Mouse (Mus musculus): ENCODE results near the gene 4933427D14Rik. TPM values are rescaled to one million over a fixed set of nuclear protein-coding genes. Genes with fewer than 3 reads are reported as not detected.

Gene 4933427D14Rik
- polyA plus RNA-seq, 1 experiment from 2014 or later = 16.3 TPM

DNA sequence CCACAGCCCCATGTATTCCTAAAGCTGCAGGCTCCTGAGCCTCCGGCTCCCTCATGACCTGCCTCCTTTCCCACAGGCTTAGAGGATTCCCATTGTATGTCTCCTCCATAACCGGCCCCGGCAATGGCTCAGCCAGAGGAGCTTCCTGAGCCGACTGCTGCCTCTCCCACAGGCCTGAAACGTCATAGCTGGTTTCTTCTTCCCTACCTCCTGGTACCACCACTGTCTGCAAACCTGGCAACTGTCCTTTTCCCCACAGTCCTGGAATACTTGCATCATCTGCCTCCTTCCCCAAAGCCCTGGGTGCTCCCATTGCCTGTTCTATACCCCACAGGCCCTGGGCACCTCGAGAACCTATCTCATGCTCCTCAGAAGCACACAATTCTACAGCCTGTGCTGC lies 2.0 kb downstream of the 4933427D14Rik start:
- in situ Hi-C loops (cut with MboI; ENCODE audit: low pct_unique_long_range_greater_than_20kb) = loop anchor here (5.0 kb wide), 1 partner anchor 153 kb away; no protein-coding TSS in a partner anchor
- ChIA-PET POLR2A (interaction anchor here (0.6 to 0.8 kb wide), 2 partner anchors 17 to 59 kb away, joined by 4 read pairs; no protein-coding TSS in a partner anchor), CTCF (interaction anchor here (0.6 to 2.2 kb wide), 4 partner anchors 14 to 153 kb away, joined by 3 to 9 read pairs (median 3); no protein-coding TSS in a partner anchor)
- ATAC-seq (no peak), DNase-seq (ENCODE audit: low read depth, low spot score) (no peak)
- no peaks in the 10 kb centered on the region for H3K27me3 ChIP-seq
- no peak for TF ChIP-seq CTCF (IDR thresholded peaks at IDR 0.05)

DNA sequence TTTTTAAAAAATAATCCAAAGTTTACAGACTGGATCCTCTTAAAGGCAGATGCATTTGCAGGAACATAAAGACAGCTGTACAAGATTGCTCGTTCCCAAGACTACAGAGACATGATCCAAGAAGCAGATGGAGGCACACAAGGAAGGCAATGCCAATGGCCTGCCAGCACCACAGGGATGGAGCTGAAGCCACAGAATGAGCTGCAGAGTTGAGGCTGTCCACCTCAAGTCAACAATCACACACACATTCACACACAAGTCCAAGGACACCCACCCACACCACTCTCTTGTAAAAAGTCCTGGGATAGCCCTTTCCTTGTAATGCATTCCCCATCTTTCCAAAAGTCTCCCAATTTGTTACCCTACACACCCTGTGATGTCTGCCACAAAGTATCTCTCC lies 3.8 kb downstream of the 4933427D14Rik start:
- in situ Hi-C loops (cut with MboI; ENCODE audit: low pct_unique_long_range_greater_than_20kb) = no loop called here
- CTCF ChIA-PET = interaction anchor here (3.5 kb wide), 1 partner anchor 16 kb away, joined by 9 read pairs; no protein-coding TSS in a partner anchor
- no peak for ATAC-seq
- no peaks in the 10 kb centered on the region for H3K27me3 ChIP-seq
- POLR2A ChIA-PET = no interaction called here
- no peak for TF ChIP-seq CTCF (IDR thresholded peaks at IDR 0.05)
- no peak for DNase-seq (ENCODE audit: low read depth, low spot score)

DNA sequence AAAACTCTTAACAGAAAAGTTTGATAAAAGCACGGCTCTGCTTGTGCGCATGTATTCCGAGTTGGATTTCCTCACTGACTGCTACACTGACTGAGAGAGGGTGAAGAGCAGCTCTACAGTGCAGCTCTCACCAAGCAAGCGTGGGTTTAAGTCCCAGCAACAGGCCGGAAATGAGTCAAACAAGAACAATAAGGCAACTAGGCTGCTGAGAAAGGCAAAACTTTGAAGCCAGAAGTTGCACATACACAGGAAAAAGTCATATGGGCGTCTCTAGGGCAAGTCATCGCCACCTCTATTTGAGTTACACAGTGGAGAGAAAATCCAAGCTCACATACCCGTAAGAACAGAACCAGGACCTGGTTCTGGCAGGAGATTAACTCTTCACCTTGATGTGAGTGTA lies 10.8 kb downstream of the 4933427D14Rik start:
- POLR2A ChIA-PET = no interaction called here
- no peaks in the 10 kb centered on the region for H3K27me3 ChIP-seq
- no peak for TF ChIP-seq CTCF (IDR thresholded peaks at IDR 0.05)
- CTCF ChIA-PET = interaction anchor here (1.1 kb wide), 1 partner anchor 10 kb away, joined by 3 read pairs; no protein-coding TSS in a partner anchor
- ATAC-seq (no peak), DNase-seq (ENCODE audit: low read depth, low spot score) (no peak)
- in situ Hi-C loops (cut with MboI; ENCODE audit: low pct_unique_long_range_greater_than_20kb) = no loop called here

DNA sequence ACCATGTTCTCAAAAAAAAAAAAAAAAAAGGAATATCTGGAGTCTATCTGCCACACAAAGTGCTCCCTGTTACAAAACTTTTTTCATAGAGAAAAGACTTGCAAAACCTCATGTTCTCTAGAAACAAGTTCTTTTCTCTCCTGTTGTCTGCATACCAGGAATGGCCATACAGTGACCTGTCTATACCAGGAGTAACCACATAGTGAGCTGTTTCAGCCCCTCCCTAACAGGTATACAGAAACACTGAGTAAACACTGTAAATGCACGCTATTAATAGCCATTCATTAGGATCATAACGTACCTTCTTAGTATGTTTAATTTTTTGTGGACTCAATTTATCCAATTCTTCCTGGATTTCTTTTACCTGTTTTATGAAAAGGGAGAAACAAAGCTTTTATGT lies 13.0 kb downstream of the 4933427D14Rik start:
- DNase-seq (ENCODE audit: low read depth, low spot score) (no peak), ATAC-seq (no peak)
- POLR2A ChIA-PET = interaction anchor here (1.2 kb wide), 1 partner anchor 13 kb away, joined by 3 read pairs; the partner anchor contains the start of genes 4933427D14Rik, Gm43951 and Txndc17
- in situ Hi-C loops (cut with MboI; ENCODE audit: low pct_unique_long_range_greater_than_20kb) = no loop called here
- TF ChIP-seq CTCF (IDR thresholded peaks at IDR 0.05) = no peak
- H3K27me3 ChIP-seq = no peaks in the 10 kb centered on the region
- CTCF ChIA-PET = no interaction called here

DNA sequence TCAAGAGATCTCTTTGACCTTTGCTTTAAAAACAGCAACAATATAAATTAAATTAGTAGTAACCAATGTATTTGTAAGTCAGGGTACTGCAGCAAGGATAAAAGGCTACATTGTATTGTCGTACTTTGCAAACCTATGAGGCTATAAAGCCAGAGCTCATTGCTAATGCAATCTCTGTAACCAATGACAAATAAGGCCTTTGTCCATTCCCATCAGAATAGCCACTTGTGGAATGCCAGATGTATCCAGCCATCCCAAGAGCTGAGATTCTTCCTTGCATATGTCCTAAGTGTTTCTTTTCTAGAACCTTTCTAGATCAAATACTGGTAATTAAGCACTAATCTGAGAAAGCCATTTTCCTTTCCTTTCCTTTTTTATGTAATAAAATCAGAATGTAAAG lies 16.4 kb downstream of the 4933427D14Rik start:
- CTCF ChIA-PET = interaction anchor here (0.8 kb wide), 1 partner anchor 17 kb away, joined by 3 read pairs; no protein-coding TSS in a partner anchor
- POLR2A ChIA-PET = no interaction called here
- in situ Hi-C loops (cut with MboI; ENCODE audit: low pct_unique_long_range_greater_than_20kb) = no loop called here
- no peak for DNase-seq (ENCODE audit: low read depth, low spot score)
- no peak for ATAC-seq
- H3K27me3 ChIP-seq = no peaks in the 10 kb centered on the region
- TF ChIP-seq CTCF (IDR thresholded peaks at IDR 0.05) = no peak

DNA sequence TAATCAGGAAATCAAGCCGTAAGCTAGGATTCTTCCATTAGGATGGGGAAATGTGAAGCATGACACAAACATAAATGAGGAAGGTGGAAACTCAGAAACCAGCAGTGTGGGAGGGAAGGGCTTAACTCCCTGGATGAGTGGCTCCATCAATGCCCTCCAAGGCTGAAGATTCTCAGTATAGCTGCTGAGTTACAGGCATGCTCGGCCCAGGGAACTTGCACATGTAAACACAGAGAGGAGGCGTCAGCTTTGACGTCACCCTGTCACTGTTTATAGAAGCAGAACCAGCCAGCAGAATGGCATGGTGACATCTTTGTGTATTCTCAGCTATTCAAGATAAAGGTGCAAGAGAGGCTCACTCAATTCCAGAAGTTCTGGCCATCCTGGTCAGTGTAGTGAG lies 23.0 kb downstream of the 4933427D14Rik start:
- ChIA-PET CTCF (interaction anchor here (1.1 to 1.4 kb wide), 2 partner anchors 22 to 26 kb away, joined by 3 read pairs; partner anchors contain the start of genes 4933427D14Rik and Gm43951), POLR2A (no interaction called here)
- TF ChIP-seq CTCF (IDR thresholded peaks at IDR 0.05) = no peak
- in situ Hi-C loops (cut with MboI; ENCODE audit: low pct_unique_long_range_greater_than_20kb) = no loop called here
- no peak for ATAC-seq
- no peaks in the 10 kb centered on the region for H3K27me3 ChIP-seq
- no peak for DNase-seq (ENCODE audit: low read depth, low spot score)

DNA sequence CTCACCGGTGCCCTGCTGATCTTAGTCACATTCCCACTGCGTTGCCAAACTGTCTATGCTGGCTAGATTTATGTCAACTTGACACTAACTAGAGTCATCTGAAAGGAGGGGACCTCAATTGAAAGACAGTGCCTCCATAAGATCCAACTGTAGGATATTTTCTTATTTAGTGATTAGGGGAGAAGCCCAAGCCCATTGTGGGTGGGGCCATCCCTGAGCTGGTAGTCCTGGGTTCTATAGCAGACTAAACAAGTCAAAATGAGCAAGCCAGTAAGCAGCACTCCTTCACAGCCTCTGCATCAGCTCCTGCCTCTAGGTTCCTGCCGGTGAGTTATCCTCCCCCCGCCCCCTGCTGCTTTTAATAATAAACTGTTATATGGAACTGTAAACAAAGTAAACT lies 26.1 kb downstream of the 4933427D14Rik start:
- CTCF ChIA-PET = interaction anchor here (0.6 to 1.4 kb wide), 3 partner anchors 8 to 21 kb away, joined by 3 read pairs; no protein-coding TSS in a partner anchor
- no peak for TF ChIP-seq CTCF (IDR thresholded peaks at IDR 0.05)
- POLR2A ChIA-PET = no interaction called here
- in situ Hi-C loops (cut with MboI; ENCODE audit: low pct_unique_long_range_greater_than_20kb) = no loop called here
- no peaks in the 10 kb centered on the region for H3K27me3 ChIP-seq
- ATAC-seq (no peak), DNase-seq (ENCODE audit: low read depth, low spot score) (no peak)

DNA sequence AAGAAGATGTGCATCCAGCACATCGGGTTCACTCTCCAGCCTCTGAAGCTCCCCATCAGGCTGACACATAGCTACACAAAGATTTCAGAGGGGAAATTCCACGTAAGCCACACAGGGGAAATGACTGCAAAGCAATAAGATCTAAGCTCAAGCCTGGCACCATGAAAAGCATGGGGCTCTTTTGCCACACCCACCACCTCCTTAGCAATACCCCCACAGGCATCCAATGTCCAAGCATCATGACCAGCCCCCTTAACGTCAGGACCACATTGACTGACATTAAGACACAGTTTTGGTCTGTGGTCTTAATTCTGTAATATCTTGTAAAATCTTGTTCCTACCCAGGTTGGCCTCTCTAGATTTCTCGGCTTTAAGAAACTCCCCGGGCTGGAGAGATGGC lies 26.7 kb downstream of the 4933427D14Rik start:
- POLR2A ChIA-PET = no interaction called here
- TF ChIP-seq CTCF (IDR thresholded peaks at IDR 0.05) = no peak
- no peak for ATAC-seq

DNA sequence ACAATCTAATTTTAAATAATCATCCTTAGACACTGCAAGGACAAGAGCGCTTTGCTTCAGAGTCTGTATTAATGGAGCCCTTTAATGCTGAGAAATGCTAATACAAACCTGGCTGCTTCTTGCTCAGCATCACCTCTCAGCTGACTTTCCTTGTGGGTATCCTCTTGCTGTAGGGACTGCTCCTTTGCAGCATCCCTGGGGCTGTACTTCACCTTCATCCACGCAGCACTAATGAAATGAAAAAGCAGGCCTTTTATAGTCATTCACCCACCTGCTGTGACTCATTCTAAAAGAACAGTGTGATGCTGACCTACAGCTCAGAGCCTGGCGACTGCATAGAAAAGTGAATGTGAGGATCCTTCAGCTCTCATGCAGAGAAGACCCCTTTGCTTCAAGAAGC lies 30.7 kb downstream of the 4933427D14Rik start:
- no peak for ATAC-seq
- ChIA-PET CTCF (no interaction called here), POLR2A (no interaction called here)
- in situ Hi-C loops (cut with MboI; ENCODE audit: low pct_unique_long_range_greater_than_20kb) = no loop called here
- no peak for DNase-seq (ENCODE audit: low read depth, low spot score)
- TF ChIP-seq CTCF (IDR thresholded peaks at IDR 0.05) = no peak
- H3K27me3 ChIP-seq = no peaks in the 10 kb centered on the region

More for the DNA sequence above, 26.7 kb downstream of the 4933427D14Rik start:
- CTCF ChIA-PET = interaction anchor here (0.8 to 1.8 kb wide), 3 partner anchors 8 to 21 kb away, joined by 3 to 6 read pairs (median 3); no protein-coding TSS in a partner anchor
- no peaks in the 10 kb centered on the region for H3K27me3 ChIP-seq
- in situ Hi-C loops (cut with MboI; ENCODE audit: low pct_unique_long_range_greater_than_20kb) = no loop called here
- DNase-seq (ENCODE audit: low read depth, low spot score) = no peak

DNA sequence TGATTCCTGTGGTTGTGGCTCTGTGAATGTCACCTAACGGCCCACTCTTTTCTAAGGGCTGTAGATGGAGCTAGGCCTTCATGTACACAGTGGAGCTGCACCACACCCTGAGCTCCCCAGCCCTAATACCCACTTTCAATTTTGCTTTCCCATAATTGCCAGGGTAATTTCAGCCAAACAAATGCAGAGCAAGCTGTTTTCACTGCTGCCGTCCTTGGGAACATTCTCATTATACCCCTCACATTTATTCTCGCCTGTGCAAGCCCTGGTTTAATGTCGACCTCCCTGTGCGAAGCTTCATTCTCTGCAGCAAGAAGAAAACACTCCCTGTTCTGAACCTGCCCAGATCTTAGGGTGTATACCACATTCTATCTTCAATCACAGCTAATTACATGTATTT lies 31.3 kb downstream of the 4933427D14Rik start:
- ChIA-PET POLR2A (interaction anchor here (1.2 kb wide), 1 partner anchor 10 kb away, joined by 4 read pairs; no protein-coding TSS in a partner anchor), CTCF (no interaction called here)
- no peak for TF ChIP-seq CTCF (IDR thresholded peaks at IDR 0.05)
- no peak for ATAC-seq
- in situ Hi-C loops (cut with MboI; ENCODE audit: low pct_unique_long_range_greater_than_20kb) = no loop called here
- no peaks in the 10 kb centered on the region for H3K27me3 ChIP-seq
- no peak for DNase-seq (ENCODE audit: low read depth, low spot score)

DNA sequence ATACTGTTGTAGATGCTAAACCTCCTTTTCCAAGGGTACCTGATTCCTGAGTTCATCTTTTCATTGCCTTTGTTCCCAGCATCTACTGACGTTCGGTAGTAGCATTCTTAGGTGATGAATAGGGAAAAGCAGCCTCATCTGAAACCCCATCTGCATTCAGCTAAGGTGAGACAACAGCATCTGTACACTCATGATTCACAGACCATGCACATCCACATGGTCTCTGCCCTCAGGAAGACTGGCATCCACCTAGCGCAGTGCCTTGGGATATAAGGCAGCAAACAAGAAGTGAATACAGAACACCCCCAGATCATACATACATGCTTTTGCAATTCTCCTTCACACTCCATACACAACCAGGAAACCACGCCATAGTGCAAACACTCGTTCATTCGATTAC lies 32.5 kb downstream of the 4933427D14Rik start:
- POLR2A ChIA-PET = no interaction called here
- ATAC-seq = no peak
- no peaks in the 10 kb centered on the region for H3K27me3 ChIP-seq
- in situ Hi-C loops (cut with MboI; ENCODE audit: low pct_unique_long_range_greater_than_20kb) = no loop called here
- no peak for DNase-seq (ENCODE audit: low read depth, low spot score)
- CTCF ChIA-PET = interaction anchor here (1.6 kb wide), 1 partner anchor 11 kb away, joined by 5 read pairs; no protein-coding TSS in a partner anchor
- TF ChIP-seq CTCF (IDR thresholded peaks at IDR 0.05) = no peak
